Mouse (Mus musculus) limb, embryonic 12.5 days (tissue): ENCODE results near the gene Rad54l. TPM values are rescaled to one million over a fixed set of nuclear protein-coding genes. Genes with fewer than 3 reads are reported as not detected.

Source experiments
- polyA plus RNA-seq: library from polyadenylated mRNA; unstranded; fragments of >200 nt; fragmentation: Nextera tagmentation; extraction: Ambion mirVana; gene quantifications from 2 replicates; pipeline ENCODE4 v1.2.1, GENCODE M21; 2016

Gene Rad54l
- polyA plus RNA-seq, 1 experiment from 2014 or later, result 59.2 TPM

Other genes starting within 250 kb of the Rad54l start
- gene Kncn, start 239.3 kb downstream of the Rad54l start, polyA plus RNA-seq, result not detected in 2 replicates
- gene 6430628N08Rik, start 233.0 kb downstream of the Rad54l start, polyA plus RNA-seq, result 0.13 and 0.38 TPM in 2 replicates
- gene Dmbx1, start 183.8 kb downstream of the Rad54l start, polyA plus RNA-seq, result 0.08 and 0.13 TPM in 2 replicates
- gene Faah, start 105.8 kb downstream of the Rad54l start, polyA plus RNA-seq, result 0.81 and 1.1 TPM in 2 replicates
- gene Nsun4, start 69.8 kb downstream of the Rad54l start, polyA plus RNA-seq, result 18.4 and 21.1 TPM in 2 replicates
- gene Uqcrh, start 48.6 kb downstream of the Rad54l start, polyA plus RNA-seq, result 436 and 452 TPM in 2 replicates
- 78.9 and 82.6 TPM in 2 replicates for gene Lrrc41, start 48.4 kb downstream of the Rad54l start, polyA plus RNA-seq
- 73.8 and 74.8 TPM in 2 replicates for gene Pomgnt1, start 150 bp upstream of the Rad54l start, polyA plus RNA-seq
- 2.6 and 2.8 TPM in 2 replicates for gene Lurap1, start 27.6 kb upstream of the Rad54l start, polyA plus RNA-seq
- gene Tspan1, start 43.9 kb upstream of the Rad54l start, polyA plus RNA-seq, result 0.10 and 0.16 TPM in 2 replicates
- gene 1700042G07Rik, start 49.7 kb upstream of the Rad54l start, polyA plus RNA-seq, result not detected in 2 replicates
- not detected in 2 replicates for gene Gm49337, start 49.7 kb upstream of the Rad54l start, polyA plus RNA-seq
- 45.2 and 50.7 TPM in 2 replicates for gene Pik3r3, start 97.9 kb upstream of the Rad54l start, polyA plus RNA-seq